Mouse (Mus musculus) cerebellum, adult 2 months (tissue): ENCODE data around the gene Palm3.

Experiments used
- CTCF ChIP-seq: fragments of 200-500 bp; IDR thresholded peaks from 2 replicates; pipeline ENCODE4 v1.5.1; 2011; ENCODE audit warnings: low read depth, mild to moderate bottlenecking, control low read depth, low read length, moderate library complexity, borderline replicate concordance; ENCODE audit not compliant: insufficient read depth
- POLR2A ChIP-seq: fragments of 200-500 bp; IDR thresholded peaks from 2 replicates; pipeline ENCODE4 v1.6.1; 2011; ENCODE audit warnings: low read length, control low read depth, borderline replicate concordance; ENCODE audit not compliant: insufficient read depth

DNA sequence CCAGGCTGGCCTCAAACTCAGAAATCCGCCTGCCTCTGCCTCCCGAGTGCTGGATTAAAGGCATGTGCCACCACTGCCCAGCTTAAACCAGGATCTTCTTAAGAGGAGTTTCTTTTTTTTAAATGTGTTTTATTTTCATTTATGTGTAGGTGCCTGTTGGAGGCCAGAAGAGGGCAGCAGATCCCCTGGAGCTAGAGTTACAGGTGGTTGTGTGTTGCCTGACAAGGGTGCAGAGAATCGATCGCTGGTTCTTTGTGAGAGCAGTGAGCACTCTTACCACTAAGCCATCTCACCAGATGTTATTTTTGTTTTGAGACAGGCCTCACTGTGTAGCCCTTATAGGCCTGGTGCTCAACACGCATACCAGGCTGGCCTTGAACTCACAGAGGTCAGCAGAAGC, 5.4 kb upstream of the Palm3 start:
- TF ChIP-seq POLR2A (no peak), CTCF (no peak)
